Mouse (Mus musculus): Measurements from ENCODE around the gene Pdxdc1.

DNA sequence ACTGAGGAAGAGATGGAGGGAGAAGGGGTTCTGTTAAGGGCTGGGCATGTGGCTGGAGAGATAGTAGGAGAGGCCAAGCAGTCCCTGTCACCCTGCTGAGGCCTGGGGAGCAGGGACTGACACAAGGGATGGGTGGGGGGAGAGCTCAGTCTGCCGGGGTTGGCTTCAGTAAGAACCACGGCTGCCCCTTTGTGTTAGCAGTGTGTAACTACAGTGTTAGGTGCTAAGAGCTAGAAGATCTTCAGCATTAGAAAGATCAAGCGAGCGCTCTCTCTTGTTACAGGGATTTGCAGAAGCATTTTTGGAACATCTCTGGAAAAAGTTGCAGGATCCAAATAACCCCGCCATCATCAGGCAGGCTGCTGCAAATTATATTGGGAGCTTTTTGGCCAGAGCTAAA lies 98.3 kb downstream of the Pdxdc1 start:
- TF ChIP-seq CTCF (IDR thresholded peaks at IDR 0.05; ENCODE audit: control insufficient read depth, insufficient read depth, insufficient read length) (no peak), MYOG (IDR thresholded peaks at IDR 0.05; ENCODE audit: control insufficient read depth, extremely low read depth, insufficient read length) (no peak), MAX (IDR thresholded peaks at IDR 0.05) (no peak), MYOD1 (IDR thresholded peaks at IDR 0.05; ENCODE audit: control insufficient read depth, insufficient read length, low read depth) (no peak)
